Mouse (Mus musculus) monocyte, adult 5-6 weeks (primary cell): Measurements from ENCODE around the gene Il22ra1. TPM values are rescaled to one million over a fixed set of nuclear protein-coding genes. Genes with fewer than 3 reads are reported as not detected.
A peak's percentile ranks its signal among the peaks of the same experiment; 100 is the strongest.

Experiments
- ATAC-seq: fragments of 153-309, 156-312 bp; replicated peaks from 2 replicates; pipeline ENCODE4 v1.8.0; 2017; ENCODE audit warnings: mild to moderate bottlenecking; ENCODE audit not compliant: low TSS enrichment, insufficient number of reproducible peaks, severe bottlenecking, poor library complexity, low FRiP score
- total RNA-seq: library from RNA; stranded (forward); fragments of 200-1000, 200-491, 200-594 nt; gene quantifications from 3 replicates; pipeline ENCODE4 v1.2.3, GENCODE M21; 2017

Il22ra1 gene
- total RNA-seq, 1 experiment from 2014 or later = not detected

GRCm38 (mm10) chr4:135762251-135762906, 34.4 kb downstream of the Il22ra1 start:
- peak; percentile 38; the same call in 1 of the 2 replicates for ATAC-seq

- ATAC-seq = no peak
Measured at GRCm38 (mm10) chr4:135764700-135765099, 36.7 kb downstream of the Il22ra1 start.

- ATAC-seq = no peak
Measured at GRCm38 (mm10) chr4:135765707-135766106, 37.7 kb downstream of the Il22ra1 start.

- no peak for ATAC-seq
Measured at GRCm38 (mm10) chr4:135766976-135767375, 39.0 kb downstream of the Il22ra1 start.

GRCm38 (mm10) chr4:135768572-135769526, 40.9 kb downstream of the Il22ra1 start:
- no peak for ATAC-seq

GRCm38 (mm10) chr4:135770611-135771305, 42.8 kb downstream of the Il22ra1 start:
- ATAC-seq = no peak

GRCm38 (mm10) chr4:135771592-135771991, 43.6 kb downstream of the Il22ra1 start:
- ATAC-seq = no peak

GRCm38 (mm10) chr4:135772671-135773070, 44.7 kb downstream of the Il22ra1 start:
- ATAC-seq = no peak

- ATAC-seq = no peak
Measured at GRCm38 (mm10) chr4:135774496-135774895, 46.5 kb downstream of the Il22ra1 start.

GRCm38 (mm10) chr4:135776850-135777249, 48.9 kb downstream of the Il22ra1 start:
- ATAC-seq = no peak

- ATAC-seq = no peak
Measured at GRCm38 (mm10) chr4:135779661-135780060, 51.7 kb downstream of the Il22ra1 start.

GRCm38 (mm10) chr4:135780255-135780654, 52.3 kb downstream of the Il22ra1 start:
- no peak for ATAC-seq

GRCm38 (mm10) chr4:135781304-135781703, 53.3 kb downstream of the Il22ra1 start:
- no peak for ATAC-seq

- ATAC-seq = no peak
Measured at GRCm38 (mm10) chr4:135786581-135786980, 58.6 kb downstream of the Il22ra1 start.

- no peak for ATAC-seq
Measured at GRCm38 (mm10) chr4:135787271-135787670, 59.3 kb downstream of the Il22ra1 start.

GRCm38 (mm10) chr4:135789135-135789534, 61.2 kb downstream of the Il22ra1 start:
- no peak for ATAC-seq

- no peak for ATAC-seq
Measured at GRCm38 (mm10) chr4:135792821-135793220, 64.8 kb downstream of the Il22ra1 start.

- ATAC-seq = no peak
Measured at GRCm38 (mm10) chr4:135797931-135798330, 70.0 kb downstream of the Il22ra1 start.

- peak; percentile 69 for ATAC-seq
Measured at GRCm38 (mm10) chr4:135801543-135801942, 73.6 kb downstream of the Il22ra1 start.
